Mouse (Mus musculus) testis, adult 10 weeks (tissue): ENCODE measurements around the gene 1700025G04Rik. TPM values are rescaled to one million over a fixed set of nuclear protein-coding genes. Genes with fewer than 3 reads are reported as not detected.

Experiments
- polyA plus RNA-seq: library from polyadenylated mRNA; stranded (reverse); fragments of 350-450 nt; fragmentation: Illumina TruSeq; extraction: RNeasy Lipid Tissue Mini Kit (QIAGEN cat#74804); gene quantifications from one replicate; pipeline ENCODE4 v1.2.3, GENCODE M21; 2014; ENCODE audit warnings: low read depth, low replicate concordance

Gene 1700025G04Rik
- 58.9 TPM for polyA plus RNA-seq

GRCm38 (mm10) chr1:152090018-152090553 lies at the start of gene 1700025G04Rik:
Gene 1700025G04Rik (minus strand): TSS chr1:152090125.

